Mouse (Mus musculus): ENCODE measurements at regions not wholly inside any gene's neighbourhood (a gene's known extent, or its start where the extent isn't known, plus 50 kb on each side); places are given as distances from the start of the nearest gene placed in this dataset.

DNA sequence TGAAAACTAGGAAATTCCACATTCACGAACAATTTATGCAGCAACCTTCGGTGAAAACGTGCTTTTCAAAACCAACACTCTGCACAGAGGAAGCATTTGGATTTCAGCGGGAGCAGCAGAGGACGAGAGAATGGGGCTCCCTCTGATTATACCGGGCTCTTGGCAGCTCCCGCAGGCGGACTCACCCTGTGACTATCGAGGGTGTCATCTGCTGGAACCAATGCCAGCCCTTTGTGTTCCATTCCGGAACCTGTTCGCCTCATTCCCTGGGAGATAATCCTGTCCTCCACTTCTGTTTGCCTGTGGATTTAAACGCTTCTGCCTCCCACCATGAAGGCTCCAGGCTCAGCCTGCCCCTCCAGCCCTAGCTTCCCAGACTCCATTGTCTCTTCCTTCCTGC lies 77.1 kb downstream of the Utp18 start:
- no peak for DNase-seq (ENCODE audit: low spot score in 2 of 2)

DNA sequence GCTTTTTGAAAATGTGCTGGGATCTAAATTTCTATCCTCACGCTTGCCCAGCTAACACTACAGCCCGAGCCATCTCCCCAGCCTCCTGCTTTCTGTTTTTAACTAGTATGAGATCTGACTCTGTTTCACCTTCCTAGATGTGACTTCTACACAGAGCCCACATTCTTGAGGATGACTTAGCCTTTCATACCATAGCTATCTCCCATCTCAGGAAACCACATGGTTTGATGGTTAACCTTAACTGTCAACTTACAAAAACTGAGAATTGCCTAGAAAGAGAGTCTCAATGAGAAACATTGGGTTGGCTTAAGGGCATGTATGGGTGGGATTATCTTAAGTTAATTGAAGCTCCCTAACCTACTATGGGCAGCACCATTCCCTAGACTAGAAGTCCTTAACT lies 78.4 kb downstream of the Utp18 start:
- DNase-seq (ENCODE audit: low spot score in 2 of 2): no peak

DNA sequence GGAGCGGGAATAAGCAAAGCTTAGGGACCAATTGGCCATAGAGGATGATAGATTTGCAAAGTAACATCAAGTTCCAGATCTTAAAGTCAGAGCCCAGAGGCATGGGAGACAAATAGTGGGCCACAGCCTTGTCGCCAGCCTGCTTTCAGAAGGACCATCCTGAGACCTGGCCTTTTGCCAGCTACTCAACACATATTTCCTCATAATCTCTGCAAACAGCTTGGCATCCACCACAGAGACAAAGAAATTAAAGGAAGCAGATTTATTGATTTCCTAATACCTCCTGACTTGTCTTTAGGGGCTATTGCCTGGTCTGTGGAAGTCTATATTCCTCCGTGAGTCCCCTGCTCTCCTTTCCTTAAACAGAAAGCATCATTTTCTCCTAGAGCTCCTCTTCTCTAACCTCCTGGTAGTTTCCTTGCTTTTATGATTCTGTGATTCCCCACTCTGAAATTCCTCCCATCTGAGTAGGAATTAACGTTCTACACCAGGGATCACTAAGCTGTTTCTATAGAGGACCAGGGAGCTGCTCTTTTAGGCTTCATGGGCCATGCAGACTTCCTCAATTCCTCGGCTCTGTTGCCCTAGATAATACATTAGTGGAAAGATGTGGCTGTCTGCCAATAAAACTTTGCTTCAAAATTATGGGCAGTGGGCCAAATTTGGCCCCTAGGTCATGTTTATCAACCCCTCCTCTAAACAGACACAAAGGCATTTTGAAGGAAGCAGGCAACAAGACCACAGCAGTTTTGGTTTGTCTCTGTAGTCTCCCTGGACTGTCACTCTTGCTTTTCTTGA lies 114.2 kb downstream of the Utp18 start:
- no peak for DNase-seq (ENCODE audit: low spot score in 2 of 2)

DNA sequence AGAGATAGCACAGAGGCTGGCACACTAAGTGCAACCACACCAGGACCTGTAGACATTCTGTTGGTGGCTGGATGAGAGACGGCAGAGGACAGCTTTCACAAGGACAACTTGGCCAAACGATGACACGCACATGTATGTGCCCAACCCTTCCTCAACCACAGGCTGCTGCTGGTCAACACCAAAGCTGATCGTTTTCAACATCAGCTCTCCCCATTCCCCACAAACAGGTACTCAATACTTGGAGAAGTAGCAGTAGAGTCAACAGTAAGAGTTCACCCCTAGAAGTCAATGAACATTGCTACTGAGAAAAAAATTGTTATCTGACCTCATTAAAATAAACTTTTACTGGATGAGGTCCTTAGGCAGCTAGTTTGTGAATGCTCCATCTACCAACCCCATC lies 119.6 kb downstream of the Utp18 start:
- DNase-seq (ENCODE audit: low spot score in 2 of 2): no peak

DNA sequence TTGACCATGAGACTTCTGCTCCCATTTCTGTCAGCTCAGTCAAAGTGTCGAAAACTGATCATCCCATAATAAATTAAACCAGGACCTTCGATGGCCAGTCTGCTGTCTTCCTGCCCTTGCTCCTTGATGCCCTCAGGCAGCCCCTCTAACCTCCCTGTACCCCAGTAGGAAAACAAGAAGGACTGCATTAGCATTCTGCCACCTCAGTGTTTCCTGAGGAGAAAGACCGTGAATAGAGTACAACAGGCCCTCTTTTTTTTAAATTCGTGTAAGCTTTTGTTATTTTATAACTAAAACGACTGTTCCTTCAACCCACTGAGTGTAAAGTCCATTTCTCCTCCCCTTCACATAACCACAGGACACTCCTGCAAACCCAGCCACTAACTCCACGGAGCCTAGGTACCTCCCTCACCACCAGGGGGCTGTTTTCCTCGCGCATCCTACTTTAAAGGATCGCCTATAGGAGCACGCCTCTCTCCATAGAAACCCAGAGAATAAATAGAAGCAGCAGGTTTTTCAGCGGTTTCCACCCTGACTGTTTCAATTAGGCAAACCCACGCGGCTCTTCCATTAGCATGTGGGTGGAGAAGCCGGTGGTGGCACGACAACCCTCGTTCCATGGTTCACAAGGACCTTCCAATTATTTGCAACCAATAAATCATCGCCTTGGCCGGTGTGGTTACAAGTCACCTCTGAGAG lies 122.6 kb downstream of the Utp18 start:
- peak in 1 of 2 experiments; percentile 2 for DNase-seq (ENCODE audit: low spot score in 2 of 2)

DNA sequence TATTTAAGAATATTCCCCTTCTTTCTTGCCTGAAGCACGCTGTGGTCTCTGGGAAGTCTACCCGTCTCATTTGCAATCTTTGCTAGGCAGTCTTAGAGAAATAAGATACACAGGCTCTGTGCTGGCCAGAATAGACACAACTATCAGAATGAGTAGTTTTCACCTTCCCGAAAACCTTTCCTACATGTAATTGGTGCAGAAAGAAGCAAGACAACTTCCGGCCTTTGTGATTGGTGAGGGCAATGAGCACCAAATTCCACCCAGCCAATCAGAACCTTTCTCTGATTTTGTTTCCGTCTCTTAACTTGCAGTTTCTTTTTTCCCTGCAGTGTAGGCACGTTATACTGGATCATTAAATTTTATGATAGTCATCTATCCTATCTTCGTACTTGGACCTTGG lies 127.7 kb downstream of the Utp18 start:
- no peak for DNase-seq (ENCODE audit: low spot score in 2 of 2)

DNA sequence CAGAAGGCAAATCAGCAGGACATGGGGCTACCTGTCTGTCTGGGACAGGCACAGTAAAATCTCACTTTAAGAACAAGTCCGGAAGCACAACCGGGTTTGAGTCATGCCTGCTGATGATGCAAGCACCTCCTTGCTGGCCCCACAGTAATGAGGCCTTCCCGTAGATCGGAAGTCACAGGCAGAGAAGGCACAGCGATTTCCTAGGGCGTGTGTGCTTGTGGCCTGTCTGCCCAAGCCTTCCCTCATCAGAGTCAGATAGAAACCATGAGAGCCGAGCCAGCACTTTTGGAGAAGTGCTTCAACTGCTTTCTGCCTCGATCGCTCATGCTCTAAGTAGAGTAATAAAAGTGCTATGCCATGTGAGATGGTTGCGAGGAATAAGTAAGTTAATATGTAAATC lies 148.9 kb downstream of the Utp18 start:
- no peak for DNase-seq (ENCODE audit: low spot score in 2 of 2)

DNA sequence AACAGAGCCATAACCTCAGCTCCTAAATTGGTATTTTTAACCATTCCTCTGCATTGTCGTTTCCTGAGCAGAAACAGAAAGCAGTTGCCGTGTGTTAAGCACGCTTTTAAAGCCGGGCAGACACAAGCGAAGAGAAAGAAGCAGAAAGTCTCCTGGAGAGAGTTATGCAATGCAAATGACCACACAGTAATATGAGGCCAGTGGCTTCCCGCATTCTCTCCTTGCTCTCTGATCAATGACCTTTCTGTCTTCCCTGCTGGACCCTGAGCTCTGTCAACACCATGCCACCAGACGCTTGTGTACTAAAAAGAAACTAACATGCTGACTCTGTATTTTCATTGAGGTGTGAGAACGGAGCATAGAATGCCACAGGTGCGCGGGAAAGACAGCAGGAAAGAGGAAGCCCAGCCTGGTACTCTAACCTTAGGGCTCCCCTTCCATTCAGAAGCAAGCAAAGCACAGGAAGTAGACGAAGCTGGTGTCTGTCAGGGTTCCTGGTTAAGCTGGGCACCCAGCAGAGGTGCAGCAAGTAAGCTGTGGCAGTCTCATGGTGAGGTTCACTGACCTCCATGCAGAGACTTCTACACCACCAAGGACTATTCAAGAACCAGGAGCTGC lies 151.9 kb downstream of the Utp18 start:
- no peak for DNase-seq (ENCODE audit: low spot score in 2 of 2)

DNA sequence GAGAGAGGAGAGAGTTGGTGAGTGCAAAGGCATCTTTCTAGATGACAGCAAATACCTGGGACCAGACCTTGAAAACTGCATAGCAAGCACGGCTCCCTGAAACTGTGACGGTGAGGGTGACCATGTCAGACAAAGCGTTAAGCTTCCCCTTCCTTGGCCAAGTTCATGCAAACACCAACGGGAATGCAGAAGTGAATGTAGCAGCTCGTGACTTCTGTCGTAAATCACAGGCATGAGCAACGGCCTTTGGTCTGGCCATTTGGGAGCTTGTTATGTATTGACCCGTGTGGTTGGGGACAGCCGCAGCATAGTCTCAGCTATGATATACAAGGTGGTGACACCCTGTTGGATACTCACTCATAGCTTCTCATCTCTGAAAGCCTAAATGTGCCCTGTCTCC lies 156.4 kb downstream of the Utp18 start:
- DNase-seq (ENCODE audit: low spot score in 2 of 2): no peak

DNA sequence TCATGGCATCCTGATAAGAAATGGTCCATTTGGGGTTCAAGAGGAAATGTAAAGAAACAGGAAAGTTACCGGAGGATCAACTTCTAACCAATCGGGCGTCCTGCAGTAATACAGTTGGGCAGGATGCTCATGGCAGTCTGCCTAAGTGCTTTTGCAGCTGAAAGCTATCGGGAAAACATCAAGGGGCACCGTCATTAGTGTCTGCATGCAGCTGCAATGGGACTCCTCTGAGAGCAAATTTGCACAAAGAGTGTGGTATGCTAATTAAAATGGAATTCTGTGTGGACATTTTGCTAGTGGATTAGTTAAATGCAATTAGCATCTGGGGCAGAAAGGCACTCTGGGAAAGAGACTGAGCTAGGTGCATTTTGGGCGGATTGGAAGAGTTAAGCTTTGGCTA lies 160.3 kb downstream of the Utp18 start:
- no peak for DNase-seq (ENCODE audit: low spot score in 2 of 2)

DNA sequence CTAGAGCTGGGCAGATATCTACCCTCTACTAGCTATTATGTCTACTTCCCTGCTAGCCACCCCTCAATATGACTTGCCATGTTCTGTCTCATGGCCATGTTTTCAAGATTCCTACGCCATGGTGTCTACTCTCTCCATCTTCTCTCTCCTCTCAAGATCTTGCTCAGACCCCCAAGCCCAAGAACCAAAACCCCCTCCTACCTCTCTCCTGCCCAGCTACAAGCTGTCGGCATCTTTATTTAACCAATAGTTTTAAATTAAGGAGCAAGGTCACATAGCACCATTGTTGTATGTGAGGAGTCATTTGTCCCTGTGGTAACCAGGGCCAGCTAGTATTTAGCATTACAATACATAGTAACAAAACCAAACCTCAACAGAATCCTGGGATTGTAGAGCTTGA lies 166.4 kb downstream of the Utp18 start:
- no peak for DNase-seq (ENCODE audit: low spot score in 2 of 2)

DNA sequence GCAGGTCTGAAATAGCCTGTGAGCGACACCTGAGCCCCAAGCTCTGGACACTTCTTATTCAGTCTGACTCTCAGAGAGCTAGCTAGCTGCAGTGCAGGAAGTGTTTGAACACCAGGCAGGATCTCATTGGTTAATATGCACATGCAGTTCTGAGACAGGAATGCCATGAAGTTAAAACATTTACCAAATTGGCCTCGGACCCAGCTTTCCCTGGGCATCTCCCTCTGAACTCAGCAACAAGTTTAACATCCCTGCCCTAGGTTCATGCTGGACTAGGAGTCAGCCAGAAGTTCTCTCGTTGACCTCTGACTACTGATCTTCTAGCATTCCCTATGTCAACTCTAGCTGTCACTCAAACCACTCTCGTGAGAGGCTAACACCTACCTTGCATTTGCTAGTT lies 175.9 kb downstream of the Utp18 start:
- no peak for DNase-seq (ENCODE audit: low spot score in 2 of 2)

DNA sequence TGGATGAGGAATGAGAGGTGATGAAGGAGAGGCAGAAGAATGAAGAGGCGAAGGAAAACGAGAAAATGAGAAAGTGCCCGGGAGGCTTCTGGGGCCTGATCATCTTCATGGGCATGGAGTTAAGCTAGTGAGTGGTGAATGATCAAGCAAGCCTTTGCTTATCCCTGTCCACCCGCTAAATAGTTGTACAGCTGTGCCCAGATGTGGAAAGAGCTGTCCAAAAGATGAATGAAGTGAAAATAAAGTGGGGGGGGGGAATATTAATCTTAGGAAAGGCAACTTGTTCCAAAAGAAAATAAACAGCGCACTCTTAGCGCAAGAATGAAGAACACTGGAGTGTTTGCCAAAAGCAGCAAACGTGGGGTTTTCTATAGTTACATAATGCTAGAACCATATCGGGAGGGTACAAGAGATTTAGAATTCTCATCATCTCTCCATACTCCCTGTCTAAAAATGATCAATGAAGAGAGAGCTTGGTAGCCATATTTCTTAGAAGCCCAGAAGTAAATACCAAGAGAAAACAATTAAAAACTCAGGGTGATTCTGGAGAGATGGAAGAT lies 188.5 kb downstream of the Utp18 start:
- no peak for DNase-seq (ENCODE audit: low spot score in 2 of 2)

DNA sequence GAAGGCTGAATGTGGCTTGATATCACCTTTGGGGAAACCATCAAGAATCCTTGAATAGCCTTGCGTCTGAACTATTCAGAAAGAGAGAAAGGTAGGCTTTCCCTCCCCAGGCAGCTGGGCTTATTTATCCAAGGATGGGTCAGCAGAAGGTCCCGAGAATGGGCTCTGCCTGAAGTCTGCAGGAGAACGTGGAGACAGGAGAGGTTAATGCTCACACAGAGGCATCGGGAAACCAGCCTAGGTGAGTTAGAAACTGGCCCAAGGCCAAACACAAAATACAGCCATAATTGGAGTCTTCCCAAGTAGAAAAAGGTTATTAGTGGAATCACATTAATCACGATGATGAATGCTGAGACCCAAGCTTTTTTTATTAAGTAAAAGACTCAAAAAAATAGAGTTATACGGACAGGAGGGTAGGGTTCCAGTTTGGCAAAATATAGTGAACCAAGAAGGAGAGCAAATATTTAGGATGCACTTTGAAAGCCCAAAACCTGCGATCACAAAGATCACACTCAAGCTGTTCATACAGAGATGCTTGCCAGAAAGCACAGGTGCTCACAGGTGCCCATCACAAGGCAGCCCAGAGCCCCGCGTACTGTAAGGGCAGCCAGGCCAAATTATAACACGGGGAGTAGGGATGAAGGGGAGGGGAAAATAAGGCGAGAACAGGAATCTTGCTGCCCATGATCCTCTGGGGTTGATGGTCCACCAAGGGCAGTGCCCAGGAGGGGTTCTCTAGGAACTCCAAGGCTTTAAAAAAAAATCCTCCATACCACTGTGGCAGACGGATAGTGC lies 189.3 kb downstream of the Utp18 start:
- no peak for DNase-seq (ENCODE audit: low spot score in 2 of 2)

DNA sequence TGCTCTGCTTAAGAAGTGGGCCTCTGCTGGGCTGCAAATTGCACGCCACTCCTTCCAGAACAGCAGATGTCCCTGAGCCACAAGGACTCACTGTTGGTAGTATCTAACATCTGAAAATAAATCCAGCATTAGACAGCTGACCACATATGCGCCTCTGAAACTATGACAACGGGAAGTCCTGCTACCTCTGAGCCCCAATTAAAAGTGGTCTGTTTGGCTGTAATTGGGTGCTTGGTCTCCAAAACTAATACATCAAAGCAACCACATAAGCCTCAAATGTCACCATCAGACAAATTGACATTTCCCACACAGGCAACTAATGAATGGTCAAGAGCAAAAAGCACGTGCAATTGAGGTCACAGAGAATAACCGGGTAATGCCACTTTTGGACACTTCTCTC lies 201.9 kb downstream of the Utp18 start:
- no peak for DNase-seq (ENCODE audit: low spot score in 2 of 2)

DNA sequence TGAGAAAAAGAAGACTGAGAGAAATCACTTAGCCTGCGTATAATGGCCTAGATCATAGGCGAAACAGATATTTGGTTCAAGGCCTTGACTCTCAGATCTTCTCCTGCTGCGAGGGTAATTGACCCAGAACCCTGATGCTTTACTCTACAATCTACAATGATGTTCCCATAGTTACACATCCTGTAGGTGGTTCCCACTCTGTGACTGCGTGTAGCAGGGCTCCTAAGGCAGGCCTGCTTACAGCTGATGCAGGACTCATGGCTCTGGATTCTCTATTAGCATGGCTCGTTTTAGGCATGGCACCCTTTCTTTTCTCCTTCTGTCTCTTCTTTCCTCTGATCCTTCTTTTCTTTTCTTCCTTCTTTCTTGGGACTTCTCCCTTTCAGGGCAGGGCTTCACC lies 209.3 kb downstream of the Utp18 start:
- DNase-seq (ENCODE audit: low spot score in 2 of 2): no peak

DNA sequence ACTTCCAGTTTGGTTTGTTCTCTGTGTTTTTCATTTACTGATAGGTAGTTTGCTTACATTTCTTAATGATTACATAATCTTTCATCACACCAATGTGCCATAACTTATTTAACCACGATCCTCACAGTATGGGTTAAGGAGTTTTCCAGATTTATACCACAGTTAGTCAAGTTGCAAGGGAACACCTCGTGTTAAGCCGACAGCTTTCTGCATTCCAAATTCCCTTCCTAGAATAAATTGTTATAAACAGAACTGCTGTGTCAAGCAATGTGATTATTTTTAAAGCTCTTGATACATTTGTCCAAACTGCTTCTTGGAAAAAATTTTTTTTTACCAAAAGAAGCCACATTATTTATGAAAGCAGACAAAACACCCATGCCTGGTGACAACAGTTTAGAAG lies 213.5 kb downstream of the Utp18 start:
- DNase-seq (ENCODE audit: low spot score in 2 of 2): no peak

DNA sequence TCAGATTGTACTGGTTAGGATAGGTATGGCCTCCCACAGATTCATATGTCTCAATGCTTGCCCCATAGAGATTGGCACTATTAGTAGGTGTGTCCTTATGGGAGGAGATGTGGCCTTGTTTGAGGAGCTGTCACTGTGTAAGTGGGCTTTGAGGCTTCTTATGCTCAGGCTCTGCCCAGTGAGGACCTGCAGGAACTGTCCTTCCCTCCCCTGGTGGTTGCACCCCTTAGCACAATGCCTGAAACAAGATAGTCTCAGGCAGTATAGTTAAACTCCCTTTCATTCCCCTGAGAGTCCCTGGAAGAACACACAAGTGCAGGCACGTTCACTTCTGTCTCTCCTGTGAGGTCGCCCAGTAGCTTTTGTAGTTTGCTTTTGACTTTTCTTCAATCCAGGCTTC lies 223.9 kb downstream of the Utp18 start:
- no peak for DNase-seq (ENCODE audit: low spot score in 2 of 2)

DNA sequence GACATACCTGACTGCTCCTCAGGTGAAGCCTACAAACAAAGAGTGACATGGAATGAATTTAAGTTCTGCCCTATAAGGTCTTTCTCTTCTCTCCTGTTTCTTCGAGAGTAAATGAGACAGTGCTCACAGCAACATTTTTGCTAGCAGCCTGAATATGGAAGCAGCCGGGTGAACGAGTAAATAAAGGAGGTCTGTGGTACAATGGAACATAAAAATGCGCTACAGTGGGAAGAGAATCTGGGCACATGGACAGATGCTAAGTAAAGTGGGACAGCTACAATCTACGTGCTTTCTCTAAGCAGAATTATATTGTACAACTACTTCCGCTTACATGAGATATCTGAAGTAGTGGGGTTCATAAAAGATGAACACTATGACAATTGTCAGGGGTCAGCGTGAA lies 225.2 kb downstream of the Utp18 start:
- no peak for DNase-seq (ENCODE audit: low spot score in 2 of 2)

DNA sequence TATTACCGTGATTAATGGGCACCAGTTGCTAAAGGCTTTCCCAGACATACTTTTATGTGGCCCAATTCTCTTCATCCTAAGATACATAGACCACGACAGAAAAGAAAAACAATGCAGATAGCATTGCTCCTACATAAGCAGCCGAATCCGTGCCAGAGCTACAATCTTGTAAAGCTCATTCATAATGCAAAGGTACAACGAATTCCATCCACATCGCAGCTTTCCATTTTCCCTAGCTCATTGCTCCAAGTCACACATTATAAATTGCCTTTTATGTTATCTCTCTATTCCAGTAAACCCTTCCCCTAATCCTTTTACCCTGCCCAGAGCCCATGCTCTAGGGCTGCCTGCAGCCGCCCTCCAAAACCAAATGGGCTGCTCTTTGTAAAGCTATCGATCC lies 226.8 kb downstream of the Utp18 start:
- no peak for DNase-seq (ENCODE audit: low spot score in 2 of 2)

DNA sequence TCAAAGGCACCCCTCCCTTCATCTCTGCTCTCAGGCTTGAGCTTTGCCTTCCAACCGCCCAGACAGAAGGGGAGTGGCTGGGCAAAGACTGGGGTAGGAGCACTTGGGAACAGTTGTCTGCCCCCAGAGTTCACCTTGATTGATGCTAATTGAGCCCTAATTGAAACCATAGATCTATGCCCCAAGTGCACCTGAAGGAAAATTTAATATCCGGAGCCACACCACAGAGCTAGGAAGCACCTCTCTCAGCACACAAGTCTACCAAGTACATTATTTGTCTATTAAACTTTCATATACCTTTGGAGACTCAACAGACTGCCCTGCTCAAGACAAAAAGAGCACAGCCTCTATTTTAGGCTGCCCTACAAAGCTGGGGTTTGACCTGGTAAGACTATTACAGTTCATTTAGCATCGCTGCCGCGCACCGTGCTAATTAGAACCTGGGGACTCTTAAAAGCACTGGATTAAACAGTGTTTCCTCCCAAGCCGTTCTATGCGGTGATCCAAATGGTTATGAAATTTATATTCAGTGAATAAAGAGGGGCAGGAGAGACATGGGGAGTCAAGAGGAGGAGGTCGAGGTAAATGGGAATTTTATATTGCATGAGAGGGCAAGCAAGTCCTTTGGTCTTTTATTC lies 229.8 kb downstream of the Utp18 start:
- no peak for DNase-seq (ENCODE audit: low spot score in 2 of 2)
